Comparison of ENCODE assay signal across 8 mouse cellular contexts in genomic region chr6:55037799-55038670, GRCm38 (mm10). TPM values are rescaled to one million over a fixed set of nuclear protein-coding genes. Genes with fewer than 3 reads are reported as not detected.
A peak's percentile ranks its signal among the peaks of the same experiment; 100 is the strongest.
DNase-seq lines count a peak whose midpoint lies in the region; ATAC-seq and TF ChIP-seq lines count a peak whose summit lies in the region.

Gene Gars (plus strand): TSS chr6:55038007.

- H3K9ac ChIP-seq in lung, postnatal 0 days (replicated peaks; ENCODE audit: low read depth): peak within 1 kb of the TSS; percentile 75

- peak; percentile 97 for ATAC-seq in frontal cortex, adult (ENCODE audit: low TSS enrichment)
- peak; percentile 98 for ATAC-seq in lung, postnatal 0 days

- H3K36me3 ChIP-seq in hindbrain, embryonic 10.5 days: no peaks in the 10 kb centered on the region
- no peaks in the 10 kb centered on the region for H3K36me3 ChIP-seq in lung, postnatal 0 days (ENCODE audit: insufficient read depth, low read length)

- H3K4me2 ChIP-seq in lung, postnatal 0 days (replicated peaks; ENCODE audit: low read depth, low read length): peak within 1 kb of the TSS; percentile 83

- H3K4me3 ChIP-seq in hindbrain, embryonic 10.5 days: peak within 1 kb of the TSS; percentile 80
- H3K4me3 ChIP-seq in lung, postnatal 0 days (ENCODE audit: low read depth, low read length): peak within 1 kb of the TSS; percentile 93

- peaks cover 24% of the 10 kb centered on the region for H3K4me1 ChIP-seq in hindbrain, embryonic 10.5 days (replicated peaks)
- peaks cover 5% of the 10 kb centered on the region; the same call in 1 of the 2 replicates for H3K4me1 ChIP-seq in lung, postnatal 0 days (ENCODE audit: insufficient read depth, low read depth, low read length)

- TF ChIP-seq CTCF in lung, postnatal 0 days (IDR thresholded peaks at IDR 0.05): peak; percentile 35

- under 1% methylated on average over 87 of the region's 87 CpGs for WGBS in hindbrain, embryonic 10.5 days
- 0% methylated on average over 78 of the region's 87 CpGs for WGBS in lung, postnatal 0 days

- no peaks in the 10 kb centered on the region for H3K9me3 ChIP-seq in hindbrain, embryonic 10.5 days
- H3K9me3 ChIP-seq in lung, postnatal 0 days (ENCODE audit: low read length): no peaks in the 10 kb centered on the region

- H3K27ac ChIP-seq in hindbrain, embryonic 10.5 days: peak within 1 kb of the TSS; percentile 98
- peak within 1 kb of the TSS; percentile 86 for H3K27ac ChIP-seq in lung, postnatal 0 days (ENCODE audit: low read length)

- no peaks in the 10 kb centered on the region for H3K27me3 ChIP-seq in hindbrain, embryonic 10.5 days (ENCODE audit: insufficient read depth, poor library complexity, severe bottlenecking)
- no peaks in the 10 kb centered on the region for H3K27me3 ChIP-seq in lung, postnatal 0 days (replicated peaks; ENCODE audit: insufficient read depth, low read length)

- TF ChIP-seq EP300 in lung, postnatal 0 days (IDR thresholded peaks at IDR 0.05): no peak

- DNase-seq in MEL-GATA-1-ER (ENCODE audit: extremely low read depth, low read depth): peak; percentile 71
- peak; percentile 85 for DNase-seq in cerebellum, adult 8-10 months
- DNase-seq in hindbrain, embryonic 10.5 days (ENCODE audit: low spot score): peak; percentile 87
- DNase-seq in layer of hippocampus, adult 9-11 months: peak; percentile 89
- DNase-seq in lung, postnatal 0 days (ENCODE audit: low spot score): peak; percentile 95
- peak; percentile 78 for DNase-seq in ovary, postnatal 14 days (ENCODE audit: low spot score)
- peak; percentile 92 for DNase-seq in thymus, postnatal 14 days

RNA-seq across cellular contexts. Expression of gene Gars, which starts in this region (rescaled TPM):
- 210 and 216 TPM in 2 replicates for polyA plus RNA-seq in hindbrain, embryonic 10.5 days (2016; fragmentation: Nextera tagmentation; extraction: Ambion mirVana)
- 70.9 and 76.0 TPM in 2 replicates for polyA plus RNA-seq in lung, postnatal 0 days (2015; fragmentation: Nextera tagmentation; extraction: Ambion mirVana)

Comparison
In these comparisons a context has a peak if more than half of its experiments do, and no peak if none do; other contexts are left out.
1. Peak in every context shown above with its lines: DNase-seq, ATAC-seq, H3K4me3 ChIP-seq and H3K27ac ChIP-seq.